Mouse (Mus musculus): ENCODE data around the gene Tor3a.

DNA sequence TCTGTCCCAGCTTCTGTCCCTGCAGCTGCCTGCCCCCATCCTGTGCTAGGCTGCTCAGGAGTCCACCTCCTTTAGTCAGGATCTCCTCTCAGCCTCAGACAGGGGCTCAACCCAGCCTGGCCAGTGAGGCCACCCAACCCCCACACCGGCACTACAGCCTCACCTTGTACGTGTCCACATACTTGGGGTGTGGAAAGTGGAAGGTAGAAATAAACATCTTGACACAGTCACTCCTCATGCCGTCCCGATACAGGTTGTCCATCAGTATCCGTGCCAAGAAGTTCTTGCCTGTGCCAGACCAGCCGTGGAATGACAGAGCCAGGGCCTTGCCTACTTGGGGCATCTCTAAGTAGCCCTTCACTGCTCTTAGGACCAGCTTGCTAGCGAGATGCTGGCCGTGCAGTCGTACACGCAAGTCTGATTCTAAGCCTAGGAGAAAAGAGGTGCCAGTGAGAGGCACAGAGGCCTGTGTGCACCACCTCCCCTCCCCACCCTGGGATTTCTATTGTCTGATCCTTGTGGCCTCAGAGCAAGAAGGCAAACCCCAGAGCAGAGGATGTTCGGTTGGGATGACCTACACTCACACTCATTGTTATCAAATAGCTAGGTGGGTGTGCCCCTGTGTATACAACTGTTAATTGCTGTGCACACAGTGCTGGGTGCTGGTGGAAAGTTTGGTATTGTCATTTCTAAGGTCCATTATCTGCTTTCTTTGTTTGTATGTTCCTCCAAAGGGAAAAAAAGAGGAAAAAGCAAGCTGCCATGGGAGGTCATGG is 4.8 kb downstream of the Tor3a start:
- TF ChIP-seq POLR2A (IDR thresholded peaks at IDR 0.05; ENCODE audit: insufficient read depth, low read length) (no peak), CTCF (IDR thresholded peaks at IDR 0.05; ENCODE audit: low read depth, low read length) (no peak), EP300 (IDR thresholded peaks at IDR 0.05; ENCODE audit: insufficient read depth, low read depth, low read length) (peak; percentile 80)

Measured in ES-Bruce4 (cell line).